Mouse (Mus musculus) duodenum, adult 2 months (tissue): ENCODE measurements around the gene Fam171a1. TPM values are rescaled to one million over a fixed set of nuclear protein-coding genes. Genes with fewer than 3 reads are reported as not detected.

Experiments used
- polyA plus RNA-seq: library from polyadenylated mRNA; depleted of rRNA; stranded (reverse); fragments of >200 nt; gene quantifications from 2 replicates; pipeline ENCODE4 v1.2.3, GENCODE M21; 2012; ENCODE audit warnings: low replicate concordance; rRNA removed

The Fam171a1 gene
- 4.5 and 7.9 TPM in 2 replicates for polyA plus RNA-seq

GRCm38 (mm10) chr2:3113866-3114265 is at the start of gene Fam171a1:
Fam171a1 (plus strand) TSS chr2:3114224.

Other genes with a start within 250 kb of the Fam171a1 start
- gene Nmt2, start 170.0 kb downstream of the Fam171a1 start, polyA plus RNA-seq, result 0.60 and 2.8 TPM in 2 replicates
- gene Rpp38, start 218.4 kb downstream of the Fam171a1 start, polyA plus RNA-seq, result 0.47 and 0.81 TPM in 2 replicates
- not detected in 2 replicates for gene Acbd7, start 221.9 kb downstream of the Fam171a1 start, polyA plus RNA-seq